In the genomic region with DNA sequence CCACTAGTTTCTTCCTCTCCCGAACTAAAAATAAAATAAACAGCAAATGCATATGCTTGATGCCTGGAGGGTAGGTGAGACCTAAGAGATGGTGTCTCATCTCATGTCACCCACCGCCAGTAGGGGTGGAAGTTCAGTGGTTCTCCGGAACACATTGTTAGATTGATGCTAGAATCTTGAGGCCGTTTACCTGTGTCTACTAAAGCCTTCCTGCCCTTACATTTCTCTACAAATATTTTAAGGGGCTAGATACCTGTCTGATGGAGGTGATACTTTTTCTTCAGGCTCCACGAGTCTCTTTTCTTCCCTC, we compare ENCODE assay signal across 8 mouse cellular contexts. TPM values are rescaled to one million over a fixed set of nuclear protein-coding genes. Genes with fewer than 3 reads are reported as not detected.
DNase-seq lines count a peak whose midpoint lies in the region; ATAC-seq and TF ChIP-seq lines count a peak whose summit lies in the region.

No protein-coding gene starts in this region.

- H3K27me3 ChIP-seq in heart, embryonic 14.5 days (ENCODE audit: control insufficient read depth, insufficient read depth, low read length) = no peaks in the 10 kb centered on the region
- H3K27me3 ChIP-seq in hindbrain, embryonic 14.5 days (ENCODE audit: control insufficient read depth, insufficient read depth, low read length) = no peaks in the 10 kb centered on the region
- no peaks in the 10 kb centered on the region for H3K27me3 ChIP-seq in midbrain, embryonic 14.5 days (ENCODE audit: control insufficient read depth, insufficient read depth, low read length)

- no peaks in the 10 kb centered on the region for H3K36me3 ChIP-seq in heart, embryonic 14.5 days (ENCODE audit: control insufficient read depth, insufficient read depth, low read length)
- no peaks in the 10 kb centered on the region for H3K36me3 ChIP-seq in hindbrain, embryonic 14.5 days (replicated peaks; ENCODE audit: control insufficient read depth, insufficient read depth)
- no peaks in the 10 kb centered on the region for H3K36me3 ChIP-seq in midbrain, embryonic 14.5 days (ENCODE audit: control insufficient read depth, insufficient read depth, low read length)

- WGBS in heart, embryonic 14.5 days = 31% methylated on average over 5 of the region's 5 CpGs
- WGBS in hindbrain, embryonic 14.5 days = 18% methylated on average over 5 of the region's 5 CpGs
- 14% methylated on average over 5 of the region's 5 CpGs for WGBS in midbrain, embryonic 14.5 days

- H3K27ac ChIP-seq in heart, embryonic 14.5 days (replicated peaks in 1 of 2; ENCODE audit: control insufficient read depth in 1 of 2, insufficient read depth in 1 of 2, low read depth in 2 of 2, low read length in 2 of 2) = no peak overlapping the region
- H3K27ac ChIP-seq in cortical plate, adult 2 months (ENCODE audit: insufficient read depth, low read length) = peak overlapping the region; percentile 41; the same call in 1 of the 2 replicates
- H3K27ac ChIP-seq in hindbrain, embryonic 14.5 days = peak overlapping the region; percentile 96
- H3K27ac ChIP-seq in midbrain, embryonic 14.5 days (replicated peaks; ENCODE audit: low read depth, low read length) = peak overlapping the region; percentile 95

- intact Hi-C loops in heart, postnatal 36 days (cut with DNase I) = loop anchor here (5.0 kb wide), 1 partner anchor 138 kb away; no protein-coding TSS in a partner anchor
- intact Hi-C loops in left cerebral cortex, postnatal 25 days (cut with DNase I) = loop anchor here (2.0 to 10.0 kb wide), 4 partner anchors 53 to 284 kb away; no protein-coding TSS in a partner anchor

- no peaks in the 10 kb centered on the region for H3K9me3 ChIP-seq in heart, embryonic 14.5 days (ENCODE audit: control insufficient read depth, low read length)
- no peaks in the 10 kb centered on the region for H3K9me3 ChIP-seq in hindbrain, embryonic 14.5 days (ENCODE audit: control insufficient read depth, low read length)
- H3K9me3 ChIP-seq in midbrain, embryonic 14.5 days (ENCODE audit: control insufficient read depth, low read length) = no peaks in the 10 kb centered on the region

- peak overlapping the region; percentile 78 for H3K9ac ChIP-seq in heart, embryonic 14.5 days (ENCODE audit: low read length)
- H3K9ac ChIP-seq in hindbrain, embryonic 14.5 days = peak overlapping the region; percentile 96
- peak overlapping the region; percentile 95 for H3K9ac ChIP-seq in midbrain, embryonic 14.5 days (replicated peaks; ENCODE audit: low read length)

- no peak for DNase-seq in heart, postnatal 36 days
- no peak for DNase-seq in hindbrain, embryonic 14.5 days (ENCODE audit: low spot score)
- no peak for DNase-seq in midbrain, embryonic 14.5 days
- no peak for DNase-seq in Muller cell, postnatal 12 days (ENCODE audit: inconsistent ontology term)
- no peak for DNase-seq in adrenal gland, adult 8-10 months
- no peak for DNase-seq in left cerebral cortex, postnatal 25 days (ENCODE audit: low spot score in 2 of 2)

- TF ChIP-seq CTCF in cortical plate, adult 2 months (IDR thresholded peaks at IDR 0.05; ENCODE audit: extremely low read depth, insufficient read depth, low read length) = no peak

- ATAC-seq in heart, embryonic 14.5 days (ENCODE audit: insufficient number of reproducible peaks, insufficient read depth, low FRiP score, low read depth) = no peak
- ATAC-seq in hindbrain, embryonic 14.5 days (ENCODE audit: low FRiP score) = no peak
- no peak for ATAC-seq in midbrain, embryonic 14.5 days (ENCODE audit: low FRiP score, low TSS enrichment)

- peak overlapping the region; percentile 59 to 92 for H3K4me3 ChIP-seq in heart, embryonic 14.5 days (ENCODE audit: control insufficient read depth in 1 of 2, insufficient read depth in 1 of 2, low read depth in 1 of 2, low read length in 2 of 2)
- peak overlapping the region; percentile 96 for H3K4me3 ChIP-seq in cortical plate, adult 2 months (ENCODE audit: insufficient read depth, low read length)
- H3K4me3 ChIP-seq in hindbrain, embryonic 14.5 days (replicated peaks; ENCODE audit: low read length) = peak overlapping the region; percentile 77
- H3K4me3 ChIP-seq in midbrain, embryonic 14.5 days (replicated peaks; ENCODE audit: low read depth, low read length) = peak overlapping the region; percentile 83

- peaks cover 6 to 7% of the 10 kb centered on the region in 2 experiments; a peak in 2 of 4 replicates for H3K4me1 ChIP-seq in heart, embryonic 14.5 days (ENCODE audit: control insufficient read depth in 2 of 2, insufficient read depth in 2 of 2, low read length in 2 of 2)
- H3K4me1 ChIP-seq in cortical plate, adult 2 months (ENCODE audit: control insufficient read depth, insufficient read depth, low read length) = peaks cover 17% of the 10 kb centered on the region
- H3K4me1 ChIP-seq in hindbrain, embryonic 14.5 days (replicated peaks; ENCODE audit: control insufficient read depth, insufficient read depth, low read length) = peaks cover 45% of the 10 kb centered on the region
- peaks cover 35% of the 10 kb centered on the region for H3K4me1 ChIP-seq in midbrain, embryonic 14.5 days (ENCODE audit: control insufficient read depth, insufficient read depth, low read length)

- no peak for TF ChIP-seq POLR2A in cortical plate, adult 2 months (IDR thresholded peaks at IDR 0.05; ENCODE audit: extremely low read depth, insufficient read depth, low read length)

- peak overlapping the region; percentile 76 for H3K4me2 ChIP-seq in heart, embryonic 14.5 days (ENCODE audit: low read length)
- peak overlapping the region; percentile 87 for H3K4me2 ChIP-seq in hindbrain, embryonic 14.5 days (replicated peaks)
- H3K4me2 ChIP-seq in midbrain, embryonic 14.5 days (ENCODE audit: low read length) = peak overlapping the region; percentile 70

RNA-seq across cellular contexts. Expression of a gene that starts 1.8 kb away (rescaled TPM):
- polyA plus RNA-seq in heart, embryonic 14.5 days (2014; fragmentation: Nextera tagmentation; extraction: Ambion mirVana) = 12.9 and 13.7 TPM in 2 replicates
- total RNA-seq in heart, postnatal 36 days (2021) = 10 to 100 TPM; 35.1 to 43.9 TPM
- 95.8 and 104 TPM in 2 replicates for polyA plus RNA-seq in cortical plate, adult 2 months (2012; rRNA removed)
- polyA plus RNA-seq in hindbrain, embryonic 14.5 days (2014; fragmentation: Nextera tagmentation; extraction: Ambion mirVana) = 86.0 and 97.5 TPM in 2 replicates
- polyA plus RNA-seq in midbrain, embryonic 14.5 days (2014; fragmentation: Nextera tagmentation; extraction: Ambion mirVana) = 84.3 and 114 TPM in 2 replicates
- total RNA-seq in adrenal gland, adult 8-10 months (2022) = 10 to 100 TPM; 13.6 to 28.1 (median 19.6) TPM
- total RNA-seq in left cerebral cortex, postnatal 25 days (2021) = 100 to 1,000 TPM; 195 to 212 TPM

Comparison
In these comparisons a context has a peak if more than half of its experiments do, and no peak if none do; other contexts are left out.
1. H3K27ac ChIP-seq: peak in cortical plate, adult 2 months (single experiment), hindbrain, embryonic 14.5 days (single experiment) and midbrain, embryonic 14.5 days (single experiment); none in heart, embryonic 14.5 days (0 of 2).
2. Peak in every context shown above with its lines, with median percentiles within 50 percentile points of each other: H3K4me2 ChIP-seq, H3K4me3 ChIP-seq and H3K9ac ChIP-seq.